Mouse (Mus musculus): ENCODE measurements around the gene Ppat.
"Not testable (repeated sequence)": the region's sequence is repeated elsewhere in the genome, so short reads cannot be mapped to it uniquely, and the experiment has no call there.

Ppat gene

GRCm38 (mm10) chr5:76947758-76948157 lies 3.6 kb downstream of the Ppat start:
- DNase-seq (ENCODE audit: low spot score), result no peak

GRCm38 (mm10) chr5:76947142-76947541 lies 4.2 kb downstream of the Ppat start:
- DNase-seq (ENCODE audit: low spot score), result no peak

DNA sequence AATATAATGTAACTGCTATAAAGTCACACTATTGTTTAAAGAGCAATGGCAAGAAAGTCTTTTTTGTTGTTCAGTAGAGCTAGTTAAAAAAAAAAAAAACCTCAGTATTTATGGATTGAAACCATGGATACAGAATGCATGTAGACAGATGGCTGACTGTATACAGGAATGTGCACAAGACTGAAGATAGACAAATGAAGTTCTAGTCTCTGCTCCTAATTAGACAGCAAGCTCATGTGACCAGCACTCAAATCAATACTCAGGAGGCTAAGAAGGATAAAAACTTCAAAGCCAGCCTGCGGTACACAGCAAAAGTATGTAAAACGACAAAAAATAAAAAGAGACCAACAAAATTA lies 5.7 kb downstream of the Ppat start:
- no peak for DNase-seq (ENCODE audit: low spot score)

GRCm38 (mm10) chr5:76944965-76945677 lies 6.3 kb downstream of the Ppat start:
- DNase-seq (ENCODE audit: low spot score), result no peak

- no peak for DNase-seq (ENCODE audit: low spot score)
These were observed 8.9 kb downstream of the Ppat start for GRCm38 (mm10) chr5:76942505-76942904.

- no peak for DNase-seq (ENCODE audit: low spot score)
These were observed 9.4 kb downstream of the Ppat start for GRCm38 (mm10) chr5:76941975-76942374.

- no peak for DNase-seq (ENCODE audit: low spot score)
These were observed 11.7 kb downstream of the Ppat start for GRCm38 (mm10) chr5:76939717-76940116.

GRCm38 (mm10) chr5:76929180-76929877 lies 22.0 kb downstream of the Ppat start:
- no peak for DNase-seq (ENCODE audit: low spot score)

- no peak for DNase-seq (ENCODE audit: low spot score)
These were observed 23.1 kb downstream of the Ppat start for GRCm38 (mm10) chr5:76928124-76928832.

- no peak for DNase-seq (ENCODE audit: low spot score)
These were observed 27.1 kb downstream of the Ppat start for GRCm38 (mm10) chr5:76924296-76924695.

- no peak for DNase-seq (ENCODE audit: low spot score)
These were observed 27.9 kb downstream of the Ppat start for GRCm38 (mm10) chr5:76923428-76923827.

DNA sequence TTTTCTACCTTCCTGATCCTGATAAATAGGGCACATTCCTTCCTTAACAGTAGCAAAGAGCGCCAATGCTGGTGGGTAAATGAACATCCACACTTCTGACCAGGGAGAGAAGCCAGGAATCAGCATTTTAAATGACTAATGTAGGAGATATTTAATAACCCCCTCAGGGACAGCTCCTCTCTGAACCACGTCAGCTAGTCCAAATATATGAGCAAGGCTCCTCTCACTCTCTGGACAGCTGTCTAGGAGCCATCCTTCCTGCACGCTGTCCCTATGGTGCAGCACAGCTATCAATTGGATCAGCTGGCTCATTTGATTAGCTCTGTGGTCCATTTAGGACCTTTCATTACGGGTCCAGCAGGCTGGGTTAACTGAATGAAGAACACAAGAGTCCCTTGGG lies 28.5 kb downstream of the Ppat start:
- no peak for DNase-seq (ENCODE audit: low spot score)

- not testable (repeated sequence) for DNase-seq (ENCODE audit: low spot score)
These were observed 38.9 kb downstream of the Ppat start for GRCm38 (mm10) chr5:76912522-76912921.

DNA sequence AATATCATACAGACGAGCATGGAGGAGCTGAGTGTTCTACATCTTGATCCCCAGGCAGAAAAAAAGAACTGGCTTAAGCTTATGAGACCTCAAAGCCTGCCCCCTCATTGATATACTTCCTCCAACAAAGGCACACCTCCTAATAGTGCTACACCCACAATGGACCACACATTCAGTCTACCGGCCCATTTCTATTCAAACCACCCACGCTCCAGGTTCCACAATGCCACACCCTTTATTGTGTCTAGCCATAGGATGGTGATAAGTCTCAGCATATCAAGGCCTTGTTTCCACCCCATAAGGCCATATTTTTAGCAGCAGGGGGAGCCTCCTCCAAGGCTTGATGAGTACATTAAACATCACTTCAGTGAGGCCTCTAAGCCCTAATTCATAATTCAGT lies 40.6 kb downstream of the Ppat start:
- no peak for DNase-seq (ENCODE audit: low spot score)

- peak; percentile 19 for DNase-seq (ENCODE audit: low spot score)
These were observed 45.3 kb downstream of the Ppat start for GRCm38 (mm10) chr5:76906155-76906499.

DNA sequence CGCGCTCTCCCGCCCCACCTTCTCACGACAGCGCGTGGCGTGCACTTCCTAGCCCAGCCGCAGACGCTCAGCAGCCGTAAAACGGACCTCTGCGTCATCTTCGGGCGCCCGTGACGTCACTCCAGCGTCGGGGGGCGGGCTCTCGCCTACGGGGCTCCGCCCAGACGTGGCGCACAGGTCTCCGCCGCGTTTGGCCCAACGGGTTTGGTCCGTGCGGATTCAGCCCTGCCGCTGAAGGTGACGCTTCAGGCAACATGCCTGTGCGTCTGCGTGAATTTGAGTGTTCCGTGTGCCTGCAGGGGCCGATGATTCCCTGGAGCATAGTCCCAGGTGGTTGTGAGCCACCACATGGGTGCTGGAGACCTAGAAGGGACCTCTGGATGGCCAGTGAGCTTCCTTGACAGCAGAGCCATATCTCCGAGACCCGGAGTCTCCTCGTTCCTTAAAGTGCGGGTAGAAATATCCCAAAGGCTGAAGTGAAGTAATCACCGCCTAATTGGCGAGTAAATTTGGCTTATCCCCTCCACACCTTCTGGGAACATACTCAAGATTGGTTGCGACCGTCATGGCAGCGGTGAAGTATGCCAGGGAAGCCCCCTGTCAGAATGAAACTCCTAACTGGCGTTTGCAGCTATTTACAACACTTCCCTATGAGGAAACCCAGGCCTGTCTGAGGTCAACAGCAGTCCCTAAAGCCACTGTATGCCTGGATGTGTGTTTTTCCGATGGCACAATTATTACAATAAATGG lies 45.8 kb downstream of the Ppat start, which contains the start of gene Aasdh:
Aasdh (minus strand) TSS at position 110 of the 750 bp plus-strand sequence.
- DNase-seq (ENCODE audit: low spot score), result peak; percentile 96

DNA sequence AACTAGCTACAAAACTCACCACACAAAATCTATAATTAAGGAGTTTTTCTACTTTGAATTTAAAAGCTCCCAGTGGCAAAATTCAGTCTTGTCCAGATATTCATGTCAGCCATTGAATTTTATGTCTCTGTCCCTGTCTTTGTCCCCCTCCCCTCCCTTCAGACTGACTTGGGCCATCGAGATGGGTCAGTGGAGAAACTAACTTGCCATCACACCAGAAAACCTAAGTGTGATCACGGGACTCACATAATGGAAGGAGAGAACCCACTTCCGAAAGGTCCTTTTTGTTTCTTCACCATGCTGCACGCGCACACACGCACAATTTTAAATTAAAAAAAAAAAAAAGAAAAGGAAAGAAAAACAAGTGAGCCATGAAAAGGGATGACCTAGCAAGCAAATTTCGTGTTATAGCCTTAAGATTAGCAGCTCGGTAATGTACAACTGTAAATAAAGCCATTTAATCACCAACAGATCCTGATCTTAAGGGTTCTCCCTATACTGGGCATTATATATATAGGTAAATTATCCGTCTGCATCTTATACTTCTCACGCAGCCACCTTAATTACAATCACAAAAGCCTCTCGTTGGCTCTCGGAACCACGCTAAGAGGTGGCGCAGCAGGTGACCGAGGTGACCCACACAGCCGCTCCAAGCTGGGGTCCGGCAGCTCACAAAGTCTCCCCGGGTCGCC lies 46.5 kb downstream of the Ppat start:
- DNase-seq (ENCODE audit: low spot score), result no peak

DNA sequence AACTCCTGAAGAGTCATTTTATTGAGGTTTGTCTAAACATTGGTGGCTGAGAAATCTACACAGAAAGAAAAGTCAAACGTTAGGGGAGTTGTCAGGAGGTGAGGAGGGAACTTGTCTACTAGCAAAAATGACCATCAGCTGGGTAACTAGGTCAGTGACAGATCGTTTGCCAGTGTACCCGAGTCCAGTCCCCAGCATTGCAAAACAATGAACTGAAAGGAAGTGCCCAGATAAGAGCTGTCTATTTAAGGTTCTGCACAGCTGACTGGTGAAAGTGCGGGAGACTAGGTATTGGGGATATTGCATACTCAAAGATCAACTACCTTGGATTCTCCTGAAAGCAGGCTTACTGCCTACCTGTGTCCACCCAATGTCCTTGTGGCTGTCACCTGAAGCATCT lies 49.2 kb downstream of the Ppat start:
- DNase-seq (ENCODE audit: low spot score), result no peak

DNA sequence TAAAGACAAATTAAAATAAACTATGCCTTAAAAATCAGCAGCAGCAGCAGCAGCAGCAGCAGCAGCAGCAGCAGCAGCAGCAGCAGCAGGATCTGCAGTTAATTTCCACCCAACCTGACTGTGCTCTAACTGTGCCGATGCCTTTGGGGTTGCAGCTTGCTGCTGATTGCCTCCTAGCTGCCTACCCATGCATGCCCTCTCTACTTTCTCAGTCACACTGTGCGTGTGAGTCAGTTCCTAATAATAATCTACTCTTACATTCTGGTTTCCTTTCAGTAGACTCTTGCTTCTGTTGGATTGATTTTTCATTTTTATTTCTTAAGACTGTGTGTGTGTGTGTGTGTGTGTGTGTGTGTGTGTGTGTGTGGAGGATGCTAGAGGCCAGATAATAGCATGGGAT lies 58.3 kb downstream of the Ppat start:
- DNase-seq (ENCODE audit: low spot score), result no peak

DNA sequence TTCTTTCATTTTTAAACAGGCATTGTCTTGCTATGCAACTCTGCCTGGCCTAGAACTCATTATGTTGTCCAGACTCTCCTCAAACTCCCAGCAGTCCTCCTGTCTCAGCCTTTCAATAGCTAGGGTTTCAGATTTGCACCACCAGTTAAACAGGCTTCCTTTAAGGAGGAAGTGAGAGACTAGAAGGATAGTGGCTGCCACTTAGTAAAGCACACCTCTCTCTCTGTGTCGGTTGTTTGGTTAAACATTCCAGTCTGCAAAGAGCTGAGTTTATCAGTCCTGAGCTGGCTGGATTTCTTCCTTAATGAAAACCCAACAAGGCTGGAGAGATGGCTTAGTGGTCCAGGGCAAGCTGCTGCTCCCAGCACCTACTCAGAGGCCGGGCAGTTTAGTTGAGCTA lies 58.8 kb downstream of the Ppat start:
- no peak for DNase-seq (ENCODE audit: low spot score)

DNA sequence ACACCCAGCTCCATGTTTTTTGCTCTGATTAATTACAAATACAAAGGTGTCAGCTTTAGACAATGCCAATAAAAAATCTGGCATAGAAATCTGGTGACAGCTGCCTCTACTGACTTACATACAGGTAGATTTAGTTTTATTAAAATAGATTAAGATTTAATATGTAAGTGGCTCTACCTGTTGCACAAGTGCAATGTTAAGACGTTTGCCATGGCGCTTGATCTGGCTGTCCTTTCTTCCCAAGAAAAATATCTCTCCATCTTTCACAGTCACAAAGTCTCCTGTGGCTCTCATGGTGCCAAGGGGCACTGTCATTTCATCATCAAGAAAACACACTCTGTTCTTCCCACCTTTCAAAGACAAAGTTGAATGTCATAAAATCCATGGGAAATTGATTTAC lies 64.4 kb downstream of the Ppat start:
- no peak for DNase-seq (ENCODE audit: low spot score)

GRCm38 (mm10) chr5:76884107-76884506 lies 67.3 kb downstream of the Ppat start:
- DNase-seq (ENCODE audit: low spot score), result no peak

Measured in c-Kit-positive CD71-positive TER-119-positive erythroid progenitor cells, embryonic 14.5 days (primary cell).